In the genomic region with DNA sequence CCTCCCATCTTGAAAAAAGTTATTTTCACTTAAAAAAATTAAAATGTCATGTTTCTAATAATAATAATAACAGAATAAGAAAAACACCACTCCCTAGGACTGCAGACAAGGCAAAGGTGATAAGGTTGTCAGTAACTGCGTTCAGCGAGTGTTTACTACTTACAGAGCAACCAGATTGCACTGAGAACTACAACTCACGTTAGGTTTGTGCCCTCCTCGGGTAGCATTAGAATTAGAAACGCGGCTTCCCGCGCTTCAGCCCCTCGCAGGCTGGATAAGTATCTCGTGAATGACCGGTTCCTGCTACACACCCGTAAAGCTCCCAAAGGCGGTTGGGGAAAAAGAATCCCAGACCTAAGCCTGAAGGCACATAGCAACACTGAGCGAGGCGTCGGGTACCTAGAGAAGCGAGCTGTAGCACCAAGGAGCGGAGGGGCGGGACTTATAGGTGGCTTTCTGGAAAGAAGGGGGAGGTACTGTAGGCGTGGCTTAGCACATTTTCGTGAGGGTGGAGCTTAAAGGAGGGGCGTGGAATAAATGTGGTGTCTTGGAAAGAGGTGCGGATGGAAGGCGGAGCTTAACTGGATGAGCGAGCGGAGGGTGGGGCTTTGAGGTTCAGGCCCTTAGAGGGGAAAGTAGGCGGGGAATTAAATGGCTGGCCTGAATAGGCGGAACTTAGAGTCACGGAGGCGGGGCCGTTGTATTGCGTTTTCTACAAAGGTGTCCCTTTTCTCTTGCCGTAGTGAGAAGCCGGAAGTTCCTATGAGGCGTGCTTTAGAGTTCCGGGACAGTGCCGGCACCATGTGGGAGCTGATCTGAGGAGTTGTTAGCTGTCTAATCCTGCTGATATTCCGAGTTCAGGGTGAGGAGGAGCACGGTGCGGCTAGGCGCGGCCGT, we compare ENCODE assay signal across 7 mouse cellular contexts. TPM values are rescaled to one million over a fixed set of nuclear protein-coding genes. Genes with fewer than 3 reads are reported as not detected.
DNase-seq lines count a peak whose midpoint lies in the region; ATAC-seq lines count a peak whose summit lies in the region.

Gene Heatr1 (plus strand): TSS at position 419 of the 897 bp plus-strand sequence.

- peak; percentile 95 for ATAC-seq in embryonic facial prominence, embryonic 11.5 days (replicated peaks; ENCODE audit: insufficient number of reproducible peaks, low FRiP score, low TSS enrichment, low read depth)
- ATAC-seq in granulocyte monocyte progenitor cell, adult 5-6 weeks (replicated peaks; ENCODE audit: poor library complexity, severe bottlenecking): peak; percentile 94
- peak; percentile 97 for ATAC-seq in midbrain, embryonic 13.5 days

- peak within 1 kb of the TSS; percentile 87 for H3K4me3 ChIP-seq in embryonic facial prominence, embryonic 11.5 days (ENCODE audit: low read depth, low read length)
- peak within 1 kb of the TSS; percentile 90 for H3K4me3 ChIP-seq in limb, embryonic 10.5 days
- H3K4me3 ChIP-seq in midbrain, embryonic 13.5 days (replicated peaks): peak within 1 kb of the TSS; percentile 93

- H3K9me3 ChIP-seq in embryonic facial prominence, embryonic 11.5 days (replicated peaks; ENCODE audit: control insufficient read depth, low read length): no peaks in the 10 kb centered on the region
- no peaks in the 10 kb centered on the region for H3K9me3 ChIP-seq in limb, embryonic 10.5 days (replicated peaks)
- H3K9me3 ChIP-seq in midbrain, embryonic 13.5 days: no peaks in the 10 kb centered on the region

- no peaks in the 10 kb centered on the region for H3K4me1 ChIP-seq in embryonic facial prominence, embryonic 11.5 days (ENCODE audit: control insufficient read depth, insufficient read depth, low read length)
- H3K4me1 ChIP-seq in limb, embryonic 10.5 days: peaks cover 8% of the 10 kb centered on the region
- H3K4me1 ChIP-seq in midbrain, embryonic 13.5 days (replicated peaks): peaks cover 10% of the 10 kb centered on the region

- H3K27me3 ChIP-seq in embryonic facial prominence, embryonic 11.5 days (ENCODE audit: control insufficient read depth, insufficient read depth, low read length): no peaks in the 10 kb centered on the region
- peaks cover 5% of the 10 kb centered on the region; the same call in 1 of the 2 replicates for H3K27me3 ChIP-seq in limb, embryonic 10.5 days (ENCODE audit: low read depth, poor library complexity, severe bottlenecking)
- peaks cover 14% of the 10 kb centered on the region for H3K27me3 ChIP-seq in midbrain, embryonic 13.5 days

- H3K9ac ChIP-seq in embryonic facial prominence, embryonic 11.5 days (replicated peaks; ENCODE audit: low read length): peak within 1 kb of the TSS; percentile 65
- H3K9ac ChIP-seq in midbrain, embryonic 13.5 days (replicated peaks): peak within 1 kb of the TSS; percentile 74

- peak within 1 kb of the TSS; percentile 79 for H3K4me2 ChIP-seq in embryonic facial prominence, embryonic 11.5 days (ENCODE audit: low read depth, low read length)
- peak within 1 kb of the TSS; percentile 98 for H3K4me2 ChIP-seq in midbrain, embryonic 13.5 days (replicated peaks)

- no peak within 1 kb of the TSS for H3K27ac ChIP-seq in embryonic facial prominence, embryonic 11.5 days (replicated peaks; ENCODE audit: low read depth, low read length)
- H3K27ac ChIP-seq in limb, embryonic 10.5 days: peak within 1 kb of the TSS; percentile 75; the same call in 1 of the 2 replicates
- H3K27ac ChIP-seq in midbrain, embryonic 13.5 days: peak within 1 kb of the TSS; percentile 52; the same call in 1 of the 2 replicates

- no peaks in the 10 kb centered on the region for H3K36me3 ChIP-seq in embryonic facial prominence, embryonic 11.5 days (replicated peaks; ENCODE audit: control insufficient read depth, insufficient read depth, low read depth, low read length)
- peaks cover 26% of the 10 kb centered on the region for H3K36me3 ChIP-seq in limb, embryonic 10.5 days
- H3K36me3 ChIP-seq in midbrain, embryonic 13.5 days: peaks cover 18% of the 10 kb centered on the region

- DNase-seq in adrenal gland, postnatal 14 days: peak; percentile 94
- peak; percentile 99 for DNase-seq in embryonic facial prominence, embryonic 11.5 days (ENCODE audit: low spot score)
- DNase-seq in kidney, adult 11 months: peak; percentile 99
- DNase-seq in limb, embryonic 10.5 days (ENCODE audit: low spot score): peak; percentile 90
- DNase-seq in spleen, adult 12 weeks (ENCODE audit: low spot score): peak; percentile 95

- WGBS in embryonic facial prominence, embryonic 11.5 days: under 1% methylated on average over 43 of the region's 43 CpGs
- WGBS in limb, embryonic 10.5 days: under 1% methylated on average over 43 of the region's 43 CpGs
- WGBS in midbrain, embryonic 13.5 days: under 1% methylated on average over 43 of the region's 43 CpGs

RNA-seq across cellular contexts. Expression of gene Heatr1, which starts in this region (rescaled TPM):
- total RNA-seq in adrenal gland, postnatal 14 days (2021): 39.8 and 42.6 TPM in 2 replicates
- 38.6 and 38.9 TPM in 2 replicates for polyA plus RNA-seq in embryonic facial prominence, embryonic 11.5 days (2014; fragmentation: Nextera tagmentation; extraction: Ambion mirVana)
- total RNA-seq in granulocyte monocyte progenitor cell, adult 5-6 weeks (2014; fragmentation: Nextera tagmentation): 59.9 and 78.3 TPM in 2 replicates
- total RNA-seq in granulocyte monocyte progenitor cell, adult 5-6 weeks (2017): 113 and 125 TPM in 2 replicates
- 39.1 and 39.8 TPM in 2 replicates for polyA plus RNA-seq in limb, embryonic 10.5 days (2016; fragmentation: Nextera tagmentation; extraction: Ambion mirVana)
- 15.7 and 18.6 TPM in 2 replicates for polyA plus RNA-seq in midbrain, embryonic 13.5 days (2015; fragmentation: Nextera tagmentation; extraction: Ambion mirVana)
